Mouse (Mus musculus) kidney, embryonic 14.5 days (tissue): Measurements from ENCODE around the gene Wdr46. TPM values are rescaled to one million over a fixed set of nuclear protein-coding genes. Genes with fewer than 3 reads are reported as not detected.

Source experiments
- ATAC-seq: fragments of 200-750 bp; cut with Nextera tagmentation; 2 replicates; pipeline ENCODE4 v1.8.0; 2017; ENCODE audit warnings: moderate number of reproducible peaks, mild to moderate bottlenecking, moderate TSS enrichment, moderate library complexity; ENCODE audit not compliant: low FRiP score, low TSS enrichment
- H3K27ac ChIP-seq: fragments of 300-500 bp; sonication (generic); 2 replicates; pipeline ENCODE4 v1.5.1; 2014; ENCODE audit warnings: low read depth, mild to moderate bottlenecking, low read length, moderate library complexity, mixed read lengths
- H3K27me3 ChIP-seq: fragments of 300-500 bp; sonication (generic); 2 replicates; pipeline ENCODE4 v1.6.1; 2014; ENCODE audit warnings: mild to moderate bottlenecking, low read length; ENCODE audit not compliant: control insufficient read depth, insufficient read depth
- H3K36me3 ChIP-seq: fragments of 300-500 bp; sonication (generic); 2 replicates; pipeline ENCODE4 v1.6.1; 2014; ENCODE audit warnings: low read length, mixed read lengths; ENCODE audit not compliant: control insufficient read depth, insufficient read depth
- H3K4me1 ChIP-seq: fragments of 300-500 bp; sonication (generic); 2 replicates; pipeline ENCODE4 v1.6.1; 2014; ENCODE audit warnings: low read length, mixed read lengths; ENCODE audit not compliant: control insufficient read depth, insufficient read depth
- H3K4me2 ChIP-seq: fragments of 300-500 bp; sonication (generic); replicated peaks from 2 replicates; pipeline ENCODE4 v1.6.1; 2014; ENCODE audit warnings: low read depth, mild to moderate bottlenecking, low read length
- H3K4me3 ChIP-seq: fragments of 300-500 bp; sonication (generic); 2 replicates; pipeline ENCODE4 v1.5.1; 2014; ENCODE audit warnings: mild to moderate bottlenecking, low read length
- H3K9ac ChIP-seq: fragments of 300-500 bp; sonication (generic); 2 replicates; pipeline ENCODE4 v1.6.1; 2014; ENCODE audit warnings: low read depth, mild to moderate bottlenecking, low read length, moderate library complexity
- H3K9me3 ChIP-seq: fragments of 300-500 bp; sonication (generic); 2 replicates; pipeline ENCODE4 v1.6.1; 2016; ENCODE audit warnings: low read length; ENCODE audit not compliant: control insufficient read depth
- WGBS: fragments of 180-500 bp; shearing (Covaris S2); extraction: QIAGEN DNeasy Blood & Tissue Kit; methylation state at CpG from one replicate; pipeline ENCODE4 v1.1.7; 2014; 5-methylcytosine and 5-hydroxymethylcytosine counted together
- polyA plus RNA-seq: library from polyadenylated mRNA; unstranded; fragments of >200 nt; fragmentation: Nextera tagmentation; extraction: Ambion mirVana; gene quantifications from 2 replicates; pipeline ENCODE4 v1.2.1, GENCODE M21; 2014

Wdr46 gene
- polyA plus RNA-seq, 1 experiment from 2014 or later = 37.8 TPM

DNA sequence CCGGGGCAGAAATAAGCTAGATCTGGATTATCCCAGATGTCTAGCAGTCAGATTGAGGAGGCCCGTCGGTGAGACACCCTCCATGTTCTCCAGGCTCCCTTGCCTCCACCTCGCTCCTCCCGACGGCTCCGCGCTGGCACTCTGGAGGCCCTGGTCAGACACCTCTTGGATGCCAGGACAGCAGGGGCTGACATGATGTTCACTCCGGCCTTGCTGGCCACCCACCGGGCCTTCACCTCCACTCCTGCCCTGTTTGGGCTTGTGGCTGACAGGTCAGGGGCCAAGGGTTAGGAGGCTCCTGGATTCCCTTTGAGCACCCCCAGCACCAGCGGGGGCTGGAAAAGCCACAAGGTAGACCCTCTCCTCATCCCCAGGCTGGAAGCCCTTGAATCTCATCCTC lies 8.5 kb upstream of the Wdr46 start:
- WGBS = 91% methylated on average over 11 of the region's 11 CpGs
- Histone ChIP-seq H3K27ac (no peak overlapping the region), H3K4me2 (no peak overlapping the region), H3K27me3 (no peaks in the 10 kb centered on the region), H3K9ac (no peak overlapping the region), H3K9me3 (no peaks in the 10 kb centered on the region), H3K4me1 (peaks cover 12% of the 10 kb centered on the region; the same call in 1 of the 2 replicates), H3K36me3 (peaks cover 21% of the 10 kb centered on the region; the same call in 1 of the 2 replicates), H3K4me3 (no peak overlapping the region)
- no peak for ATAC-seq

DNA sequence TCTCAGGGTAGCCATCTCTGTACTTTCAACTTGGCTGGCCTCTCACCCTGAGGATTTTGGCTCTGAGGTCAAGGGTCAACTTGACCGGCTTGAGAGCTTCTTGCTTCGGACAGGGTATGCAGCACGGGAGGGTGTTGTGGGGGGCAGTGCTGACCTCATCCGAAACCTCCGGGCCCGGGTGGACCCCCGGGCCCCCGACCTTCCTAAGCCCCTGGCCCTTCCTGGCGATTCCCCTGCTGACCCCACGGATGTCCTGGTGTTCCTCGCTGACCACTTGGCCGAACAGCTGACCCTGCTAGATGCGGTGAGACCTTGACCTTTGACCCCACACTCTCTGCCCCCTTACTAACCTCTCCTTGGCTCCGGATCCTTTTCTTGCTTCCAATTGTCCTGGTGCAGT lies 8.0 kb upstream of the Wdr46 start:
- H3K27ac ChIP-seq = no peak overlapping the region

GRCm38 (mm10) chr17:33932970-33933369 lies 7.5 kb upstream of the Wdr46 start:
- H3K36me3 ChIP-seq = peaks cover 23% of the 10 kb centered on the region

More for the DNA sequence above, 8.0 kb upstream of the Wdr46 start:
- no peaks in the 10 kb centered on the region for H3K9me3 ChIP-seq
- peaks cover 12% of the 10 kb centered on the region; the same call in 1 of the 2 replicates for H3K4me1 ChIP-seq
- no peak overlapping the region for H3K4me2 ChIP-seq
- peaks cover 25% of the 10 kb centered on the region for H3K36me3 ChIP-seq
- ATAC-seq = no peak
- no peak overlapping the region for H3K9ac ChIP-seq
- H3K4me3 ChIP-seq = no peak overlapping the region
- no peaks in the 10 kb centered on the region for H3K27me3 ChIP-seq
- WGBS = 89% methylated on average over 14 of the region's 14 CpGs

DNA sequence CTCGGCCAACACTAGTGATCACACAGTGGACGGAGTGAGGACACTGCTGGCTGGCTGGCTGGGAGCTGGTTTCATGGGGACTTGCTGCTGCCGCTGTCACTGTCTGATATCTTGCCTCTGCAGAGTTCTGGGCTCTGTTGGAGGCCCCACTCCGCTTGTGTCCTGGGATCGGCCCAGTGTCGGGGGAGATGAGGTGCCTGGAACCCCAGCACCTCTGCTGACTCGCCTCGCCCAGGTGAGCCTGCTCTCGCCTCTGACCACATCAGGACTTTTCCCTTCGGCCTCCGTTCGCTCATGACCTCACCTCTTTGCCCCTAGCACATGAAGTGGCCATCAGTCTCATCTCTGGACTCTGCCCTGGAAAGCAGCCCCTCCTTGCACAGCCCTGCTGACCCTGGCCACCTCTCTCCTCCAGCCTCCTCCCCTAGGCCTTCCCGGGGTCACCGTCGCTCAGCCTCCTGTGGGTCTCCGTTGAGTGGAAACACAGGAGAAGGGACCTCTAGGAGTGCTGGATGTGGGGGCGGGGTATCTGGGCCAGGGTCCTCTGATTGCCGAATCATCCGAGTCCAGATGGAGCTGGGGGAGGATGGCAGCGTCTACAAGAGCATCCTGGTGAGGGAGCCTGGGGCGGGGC lies 4.9 kb upstream of the Wdr46 start:
- Histone ChIP-seq H3K27me3 (no peaks in the 10 kb centered on the region), H3K9me3 (no peaks in the 10 kb centered on the region), H3K9ac (no peak overlapping the region), H3K4me3 (no peak overlapping the region), H3K4me2 (no peak overlapping the region), H3K4me1 (peaks cover 13% of the 10 kb centered on the region; the same call in 1 of the 2 replicates), H3K27ac (no peak overlapping the region), H3K36me3 (peaks cover 23% of the 10 kb centered on the region)
- WGBS = 86% methylated on average over 21 of the region's 21 CpGs
- no peak for ATAC-seq

More at GRCm38 (mm10) chr17:33932970-33933369, 7.5 kb upstream of the Wdr46 start:
- H3K9me3 ChIP-seq = no peaks in the 10 kb centered on the region
- H3K27ac ChIP-seq = no peak overlapping the region
- no peak overlapping the region for H3K4me3 ChIP-seq
- peaks cover 12% of the 10 kb centered on the region; the same call in 1 of the 2 replicates for H3K4me1 ChIP-seq
- WGBS = 88% methylated on average over 15 of the region's 15 CpGs
- ATAC-seq = no peak
- H3K27me3 ChIP-seq = no peaks in the 10 kb centered on the region
- no peak overlapping the region for H3K9ac ChIP-seq
- no peak overlapping the region for H3K4me2 ChIP-seq

DNA sequence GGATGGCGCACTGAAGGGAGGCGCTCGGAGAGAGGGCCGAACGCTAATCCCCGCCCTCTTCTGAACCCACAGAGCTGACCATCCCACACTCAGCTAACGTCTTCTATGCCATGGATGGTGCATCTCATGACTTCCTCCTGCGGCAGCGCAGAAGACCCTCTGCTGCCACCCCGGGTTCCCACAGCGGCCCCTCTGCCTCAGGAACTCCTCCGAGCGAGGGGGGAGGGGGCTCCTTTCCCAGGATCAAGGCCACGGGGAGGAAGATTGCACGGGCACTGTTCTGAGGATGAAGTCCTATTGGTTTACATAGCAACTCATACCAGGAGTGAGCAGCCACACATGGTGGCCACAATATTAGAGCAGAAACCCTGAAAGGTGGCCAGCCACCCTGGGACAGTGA lies 3.5 kb upstream of the Wdr46 start:
- H3K9me3 ChIP-seq = no peaks in the 10 kb centered on the region
- no peak overlapping the region for H3K9ac ChIP-seq
- peaks cover 23% of the 10 kb centered on the region for H3K36me3 ChIP-seq
- H3K4me3 ChIP-seq = no peak overlapping the region
- WGBS = 90% methylated on average over 15 of the region's 15 CpGs
- H3K4me1 ChIP-seq = peaks cover 15% of the 10 kb centered on the region
- no peak overlapping the region for H3K4me2 ChIP-seq
- no peak overlapping the region for H3K27ac ChIP-seq
- no peak for ATAC-seq
- no peaks in the 10 kb centered on the region for H3K27me3 ChIP-seq

DNA sequence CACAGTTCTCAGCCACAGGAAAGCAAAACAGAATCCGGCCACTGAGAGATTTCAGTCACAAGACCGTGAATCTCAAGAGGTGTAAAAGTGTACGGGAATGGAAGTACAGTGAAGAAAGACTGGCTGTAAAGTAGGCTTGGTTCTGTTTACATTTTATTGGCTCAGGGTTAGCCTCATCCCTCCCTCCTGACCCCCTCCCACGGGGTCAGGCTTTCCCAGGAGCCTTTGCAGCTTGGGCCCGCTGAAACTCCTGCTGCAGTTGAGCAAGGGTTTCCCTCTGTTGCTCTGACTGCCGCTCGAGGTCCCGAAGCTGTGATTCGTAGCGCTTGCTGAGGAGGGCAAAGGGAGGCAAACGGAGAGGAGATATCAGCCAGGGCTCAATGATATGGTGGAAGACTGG lies 1.7 kb upstream of the Wdr46 start:
- H3K4me2 ChIP-seq = peak overlapping the region; percentile 80; the same call in 1 of the 2 replicates
- WGBS = 77% methylated on average over 11 of the region's 11 CpGs
- H3K36me3 ChIP-seq = peaks cover 34% of the 10 kb centered on the region
- no peaks in the 10 kb centered on the region for H3K27me3 ChIP-seq
- 0 out of 2 replicates have a peak overlapping the region, but pooled peaks have one; percentile 2 for H3K9ac ChIP-seq
- no peaks in the 10 kb centered on the region for H3K9me3 ChIP-seq
- H3K4me3 ChIP-seq = peak overlapping the region; percentile 79; the same call in 1 of the 2 replicates
- peaks cover 15% of the 10 kb centered on the region for H3K4me1 ChIP-seq
- no peak for ATAC-seq
- H3K27ac ChIP-seq = no peak overlapping the region

DNA sequence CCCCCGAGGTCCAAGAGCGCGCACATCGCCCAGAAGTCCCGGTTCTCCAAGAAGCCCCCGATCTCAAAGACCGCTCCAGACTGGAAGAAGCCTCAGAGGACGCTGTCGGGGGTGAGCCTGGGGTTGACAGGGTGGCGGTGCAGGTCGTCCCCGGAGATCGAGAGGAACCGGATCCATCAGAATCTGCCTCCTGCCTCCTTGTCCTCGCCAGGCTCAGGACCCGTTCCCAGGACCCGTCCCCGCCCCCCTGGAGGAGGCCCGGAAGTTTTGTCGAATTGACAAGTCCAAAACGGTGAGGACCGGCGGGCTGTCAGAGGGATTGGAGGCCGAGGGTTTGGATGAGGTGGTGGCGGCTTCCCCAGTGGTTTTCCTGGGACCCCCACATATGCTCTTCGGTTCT lies 521 bp downstream of the Wdr46 start:
- H3K4me2 ChIP-seq = peak overlapping the region; percentile 91
- peak overlapping the region; percentile 84 for H3K9ac ChIP-seq
- 0 out of 2 replicates have a peak, but pooled peaks have one; percentile 13 for ATAC-seq
- no peaks in the 10 kb centered on the region for H3K27me3 ChIP-seq
- peaks cover 46% of the 10 kb centered on the region for H3K36me3 ChIP-seq
- no peaks in the 10 kb centered on the region for H3K9me3 ChIP-seq
- WGBS = 3% methylated on average over 26 of the region's 26 CpGs
- H3K4me3 ChIP-seq = peak overlapping the region; percentile 79
- no peak overlapping the region for H3K27ac ChIP-seq
- peaks cover 15% of the 10 kb centered on the region for H3K4me1 ChIP-seq

DNA sequence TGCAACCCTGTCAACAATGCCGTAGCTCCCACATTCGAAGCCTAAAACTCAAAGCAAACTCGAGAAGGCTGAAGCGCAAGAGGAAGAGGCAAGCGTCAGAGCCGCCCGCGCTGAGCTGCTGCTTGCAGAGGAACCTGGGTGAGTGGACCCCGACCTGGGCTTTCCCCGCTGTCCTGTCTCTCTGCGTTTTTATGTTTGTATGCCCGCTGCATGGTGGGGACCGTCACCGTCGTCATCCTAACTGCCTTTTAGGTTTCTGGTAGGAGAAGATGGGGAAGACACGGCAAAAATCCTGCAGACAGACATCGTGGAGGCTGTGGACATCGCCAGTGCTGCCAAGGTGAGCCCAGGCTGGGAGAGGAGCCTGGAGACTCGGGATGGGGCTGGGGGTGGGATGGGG lies 921 bp downstream of the Wdr46 start:
- H3K9me3 ChIP-seq = no peaks in the 10 kb centered on the region
- WGBS = 60% methylated on average over 19 of the region's 19 CpGs
- H3K36me3 ChIP-seq = peaks cover 48% of the 10 kb centered on the region
- no peaks in the 10 kb centered on the region for H3K27me3 ChIP-seq
- peak overlapping the region; percentile 79 for H3K4me3 ChIP-seq
- H3K4me1 ChIP-seq = peaks cover 15% of the 10 kb centered on the region
- peak overlapping the region; percentile 91 for H3K4me2 ChIP-seq
- ATAC-seq = no peak
- no peak overlapping the region for H3K27ac ChIP-seq
- H3K9ac ChIP-seq = peak overlapping the region; percentile 84

DNA sequence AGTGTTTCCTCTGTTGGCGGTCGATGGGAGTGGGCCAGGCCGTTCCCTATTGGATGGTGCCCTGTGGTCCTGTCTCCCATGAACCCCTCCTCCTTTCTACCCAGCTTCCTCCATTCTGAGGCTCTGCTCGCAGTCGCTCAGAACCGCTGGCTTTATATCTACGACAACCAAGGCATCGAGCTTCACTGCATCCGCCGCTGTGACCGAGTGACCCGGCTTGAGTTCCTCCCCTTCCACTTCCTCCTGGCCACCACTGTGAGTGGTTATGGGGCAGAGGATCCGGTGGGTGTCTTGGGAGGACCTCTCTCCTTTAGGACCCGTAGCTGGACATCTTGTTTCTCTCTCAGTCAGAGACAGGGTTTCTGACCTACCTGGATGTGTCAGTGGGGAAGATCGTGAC lies 3.0 kb downstream of the Wdr46 start:
- Histone ChIP-seq H3K27ac (no peak overlapping the region), H3K4me2 (no peak overlapping the region), H3K4me3 (no peak overlapping the region), H3K4me1 (peaks cover 15% of the 10 kb centered on the region), H3K9me3 (no peaks in the 10 kb centered on the region), H3K9ac (no peak overlapping the region), H3K27me3 (no peaks in the 10 kb centered on the region), H3K36me3 (peaks cover 47% of the 10 kb centered on the region)
- WGBS = 94% methylated on average over 15 of the region's 15 CpGs
- no peak for ATAC-seq
